Mouse (Mus musculus) heart, postnatal 0 days (tissue): Measurements from ENCODE around the gene Fbln7.

Experiments
- CTCF ChIP-seq: IDR thresholded peaks from 2 replicates; pipeline ENCODE4 v1.5.1; 2016; ENCODE audit warnings: antibody characterized with exemption, control low read depth, low read depth
- EP300 ChIP-seq: IDR thresholded peaks from 2 replicates; pipeline ENCODE4 v1.6.1; 2016; ENCODE audit warnings: antibody characterized with exemption, low read depth

DNA sequence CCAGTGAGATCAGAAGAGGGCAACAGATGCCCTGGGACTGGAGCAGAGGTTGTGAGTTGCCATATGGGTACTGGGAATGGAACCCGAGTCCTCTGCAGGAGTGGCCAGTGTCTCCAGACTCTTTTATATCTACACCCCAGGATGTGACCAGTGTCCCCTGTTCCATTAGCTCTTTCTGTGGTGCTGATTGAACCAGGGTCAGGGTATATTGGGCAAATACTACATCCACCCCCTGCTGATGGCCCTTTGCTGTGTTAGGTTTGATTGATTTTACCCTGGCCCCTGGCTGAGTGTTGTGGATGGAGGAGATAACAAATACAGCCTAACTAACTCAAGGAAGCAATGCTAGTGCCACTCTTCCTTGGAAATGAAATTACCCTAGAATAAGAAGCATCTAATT, 46.5 kb upstream of the Fbln7 start:
- TF ChIP-seq EP300 = no peak
- TF ChIP-seq CTCF = no peak
